Mouse (Mus musculus) CD4-positive helper T cell, adult 2 months (primary cell): ENCODE measurements around the gene Bbs9.

Experiments
- DNase-seq: peaks from one replicate; pipeline ENCODE4 v3.0.0-alpha.2; 2012; ENCODE audit warnings: low read depth, missing footprints, low spot score

Bbs9 gene

DNA sequence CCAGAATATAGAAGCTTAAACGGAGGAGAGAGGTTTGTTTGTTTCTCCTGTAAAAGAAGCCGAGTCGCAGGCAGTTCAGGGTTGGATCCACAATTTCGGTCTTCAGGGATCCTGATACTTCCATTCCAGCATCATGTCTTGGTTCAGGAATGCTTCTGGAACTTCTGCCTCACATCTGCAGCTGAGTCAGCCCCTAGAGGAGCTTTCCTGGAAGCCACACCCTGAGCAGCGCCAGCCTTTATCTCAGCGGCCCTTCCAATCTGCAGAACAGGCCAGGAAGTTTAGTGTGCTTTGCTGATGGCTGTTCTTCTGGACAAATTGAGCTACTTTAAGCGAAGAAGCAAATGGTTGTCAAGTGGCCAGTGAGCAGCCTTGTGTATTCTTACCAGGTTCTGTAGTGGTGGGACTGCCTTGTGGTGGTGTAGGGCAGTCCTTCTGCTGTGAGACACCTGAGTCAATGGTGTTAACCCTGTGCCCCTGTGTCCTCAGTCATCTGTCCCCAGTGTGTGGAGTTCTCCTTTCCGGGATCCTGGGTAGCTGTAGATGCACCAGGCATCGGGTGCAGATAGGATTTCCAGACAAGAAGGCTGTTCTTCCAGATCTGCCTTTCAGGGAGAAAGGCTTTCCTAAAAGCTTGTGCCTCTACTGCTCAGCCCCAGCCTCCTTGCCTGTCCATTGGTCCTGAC is 157.4 kb downstream of the Bbs9 start:
- no peak for DNase-seq

DNA sequence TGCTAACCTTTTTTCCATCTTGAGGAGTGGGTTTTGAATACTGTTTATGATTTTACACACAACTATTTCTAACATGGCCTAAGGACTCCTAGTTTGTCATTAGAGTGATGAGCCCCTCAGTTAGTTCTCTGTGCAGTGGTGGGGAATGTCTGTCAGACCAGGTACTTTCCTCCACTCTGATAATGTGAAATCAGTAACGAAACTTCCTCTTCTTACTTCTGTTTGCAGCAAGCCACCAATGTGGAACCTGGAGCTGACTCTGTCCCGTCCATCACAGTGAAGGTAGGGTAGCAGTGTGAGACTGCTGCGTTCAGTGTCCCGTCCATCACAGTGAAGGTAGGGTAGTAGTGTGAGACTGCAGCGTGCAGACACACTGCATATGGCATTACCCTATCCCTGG is 163.0 kb downstream of the Bbs9 start:
- no peak for DNase-seq

DNA sequence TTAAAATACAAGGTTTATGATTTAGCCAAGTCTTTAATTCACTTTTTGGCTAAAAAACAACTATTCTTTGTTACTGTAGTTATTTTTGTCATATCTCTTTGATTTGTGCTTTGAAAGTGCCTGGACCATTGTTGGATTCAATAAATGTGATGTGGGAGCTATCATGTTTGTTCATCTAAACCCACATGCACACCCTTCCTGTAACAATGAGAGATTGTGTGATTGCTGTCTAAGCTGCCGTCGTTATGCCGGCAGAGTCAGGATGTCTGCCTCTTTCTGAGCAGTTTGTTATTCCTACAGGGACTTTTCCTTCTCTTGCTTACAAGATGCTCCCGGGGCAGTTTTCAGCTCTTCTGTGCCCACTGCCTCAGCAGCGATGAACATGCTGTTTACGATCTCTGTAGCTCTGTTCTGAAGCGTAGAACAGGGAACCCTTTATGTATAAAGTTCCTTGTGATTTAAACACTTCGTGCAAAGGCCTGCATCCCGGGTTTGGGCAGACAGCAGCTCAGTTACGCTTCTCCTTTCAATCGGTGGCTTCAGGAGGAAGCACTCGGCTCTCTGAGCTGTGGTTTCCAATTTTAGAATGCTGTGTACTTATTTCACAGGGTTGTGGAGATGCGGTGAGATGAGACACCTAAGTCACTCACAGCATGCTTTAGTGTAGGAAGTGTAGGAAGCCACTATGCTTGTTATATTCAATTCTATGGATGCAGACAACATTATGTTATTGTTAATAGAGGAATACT is 165.3 kb downstream of the Bbs9 start:
- DNase-seq: peak; percentile 56

DNA sequence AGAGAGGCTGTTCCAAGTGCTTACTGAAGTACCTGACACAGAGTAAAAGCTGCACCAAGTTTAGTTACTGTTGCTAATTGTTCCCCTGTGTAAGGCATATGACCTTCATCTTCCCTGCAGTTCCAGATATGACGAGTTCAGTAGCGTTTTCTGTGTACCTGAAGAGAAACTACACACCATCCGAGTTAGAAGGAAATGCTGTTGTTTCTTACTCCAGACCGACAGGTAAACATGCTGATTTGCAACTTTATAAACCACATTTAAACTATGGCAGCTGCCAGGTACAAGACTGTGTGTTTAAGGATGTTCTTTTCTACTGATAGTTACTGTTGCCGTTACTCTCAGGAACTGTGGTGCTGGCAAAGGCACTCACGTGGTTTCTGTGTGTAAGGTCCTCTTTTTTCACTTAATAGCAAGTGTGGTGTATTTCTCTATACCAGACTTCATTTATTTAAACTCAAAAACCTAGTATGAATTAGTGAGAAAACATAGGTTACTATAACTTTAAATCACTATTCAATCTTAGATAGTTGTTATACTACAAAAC is 170.4 kb downstream of the Bbs9 start:
- peak; percentile 42 for DNase-seq

DNA sequence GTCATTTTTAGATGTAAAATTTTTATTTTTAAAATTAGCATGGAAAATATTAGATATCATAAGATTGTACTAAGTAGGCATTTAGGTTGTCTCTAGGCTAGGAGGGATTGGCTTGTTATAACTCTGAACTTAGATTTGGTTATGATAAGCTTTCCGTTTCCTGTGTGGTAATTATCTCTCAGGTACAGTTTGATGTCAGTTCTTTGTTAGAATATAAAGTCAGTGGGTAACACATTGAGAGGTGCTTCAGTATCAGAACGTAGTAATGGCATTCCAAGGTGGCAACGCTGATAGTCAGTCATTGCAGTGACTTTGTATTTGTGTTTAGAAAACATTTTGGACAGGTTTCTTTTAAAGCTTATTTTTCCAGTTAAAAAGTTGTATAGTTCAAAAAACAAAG is 170.9 kb downstream of the Bbs9 start:
- peak; percentile 71 for DNase-seq

DNA sequence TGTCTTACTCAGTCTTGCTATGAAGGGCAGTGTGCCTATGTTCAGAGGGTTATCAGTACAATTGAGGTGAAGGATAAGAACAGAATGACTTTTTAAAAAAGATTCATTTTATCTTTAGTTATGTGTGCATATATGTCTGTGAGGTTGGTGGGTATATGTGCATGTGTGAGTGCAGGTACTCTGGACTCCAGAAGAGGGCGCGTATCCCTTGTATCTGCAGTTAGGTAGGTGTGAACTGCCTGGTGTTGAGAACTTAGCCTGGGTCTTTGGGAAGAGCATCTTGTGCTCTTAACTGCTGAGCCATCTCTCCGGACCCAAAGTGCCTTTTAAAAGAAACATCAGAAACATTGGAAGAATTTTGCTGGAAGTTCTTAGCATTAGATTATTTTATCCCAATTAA is 172.6 kb downstream of the Bbs9 start:
- DNase-seq: no peak

DNA sequence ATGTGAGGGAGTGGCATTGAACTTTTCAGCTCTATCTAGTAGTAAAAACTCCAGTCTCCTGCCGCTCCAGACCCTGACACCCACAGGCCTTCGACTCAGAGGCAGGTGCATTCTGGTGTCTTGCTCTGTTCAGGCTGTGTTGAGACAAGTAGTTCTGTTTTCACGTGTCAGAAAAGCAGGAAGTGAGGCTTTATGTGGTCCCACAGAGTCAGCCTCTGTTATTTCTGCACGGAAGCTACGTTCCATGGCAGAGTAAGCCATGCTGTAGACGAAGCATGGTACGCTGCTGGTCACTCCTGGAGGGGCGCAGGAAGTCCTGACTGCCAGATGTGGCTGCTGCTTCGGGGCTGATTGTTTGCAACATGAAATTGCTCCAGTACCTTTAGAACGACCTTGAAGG is 174.1 kb downstream of the Bbs9 start:
- peak; percentile 67 for DNase-seq

DNA sequence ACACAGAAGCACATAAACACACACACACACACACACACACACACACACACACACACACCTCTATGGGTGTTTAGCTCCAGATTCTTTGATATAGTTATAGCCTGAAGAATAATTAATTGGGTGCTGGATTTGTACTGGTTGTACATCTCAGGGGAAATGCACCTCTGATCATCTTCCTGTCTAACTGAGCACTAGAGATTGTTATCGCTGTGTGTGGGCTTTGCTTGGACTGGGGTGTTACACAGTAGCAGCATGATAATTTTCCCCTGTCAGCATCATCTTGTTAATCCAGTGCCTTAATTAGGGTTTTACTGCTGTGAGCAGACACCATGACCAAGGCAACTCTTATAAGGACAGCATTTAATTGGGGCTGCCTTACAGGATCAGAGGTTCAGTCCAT is 175.3 kb downstream of the Bbs9 start:
- DNase-seq: peak; percentile 67

DNA sequence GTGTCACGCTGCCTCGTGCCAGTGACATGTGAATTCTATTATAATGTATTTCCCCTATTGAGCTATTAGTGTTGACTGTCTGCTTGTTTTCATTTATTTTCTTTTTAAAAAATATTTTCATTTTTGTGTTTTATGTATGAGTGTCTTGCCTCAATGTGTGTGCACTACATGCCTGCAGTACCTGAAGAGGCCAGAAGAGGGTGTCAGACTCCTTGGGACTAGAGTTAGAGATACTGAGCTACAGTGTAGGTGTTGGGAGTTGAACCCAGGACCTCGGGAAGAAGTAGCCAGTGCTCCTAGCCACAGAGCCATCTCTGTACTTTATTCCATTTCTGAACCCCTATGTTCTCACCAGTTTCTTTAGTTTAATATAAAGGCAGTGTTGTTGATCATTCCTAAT is 176.1 kb downstream of the Bbs9 start:
- DNase-seq: no peak

DNA sequence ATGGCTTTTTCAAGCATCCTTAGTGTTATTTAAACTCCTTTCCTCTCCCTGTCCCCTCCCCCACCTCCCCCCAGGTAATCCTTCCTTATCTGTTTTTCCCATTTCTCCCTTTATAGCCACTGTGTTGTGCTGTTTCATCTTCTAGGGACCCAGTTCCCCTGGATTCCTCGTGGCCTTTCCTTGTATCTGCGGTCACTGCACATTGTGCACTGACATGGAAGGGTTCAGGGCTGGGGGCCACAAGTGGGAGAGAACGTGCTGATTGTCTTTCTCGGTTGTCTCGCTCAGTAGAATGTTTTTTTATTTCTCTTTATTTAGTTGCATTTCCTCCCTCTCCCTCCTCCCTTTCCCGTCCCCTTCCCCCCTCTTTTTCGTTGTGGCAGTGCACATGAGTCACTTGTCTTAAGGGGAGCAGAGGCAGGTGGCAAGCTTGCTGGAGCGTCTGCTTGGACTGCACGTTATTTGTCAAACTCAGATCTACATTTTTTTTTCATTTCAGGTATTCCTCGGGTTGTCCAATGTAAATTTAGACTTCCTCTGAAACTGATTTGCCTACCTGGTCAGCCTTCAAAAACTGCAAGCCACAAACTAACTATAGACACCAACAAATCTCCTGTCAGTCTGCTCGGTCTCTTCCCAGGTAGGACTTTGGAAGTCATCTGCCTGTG is 179.3 kb downstream of the Bbs9 start:
- DNase-seq: peak; percentile 28

DNA sequence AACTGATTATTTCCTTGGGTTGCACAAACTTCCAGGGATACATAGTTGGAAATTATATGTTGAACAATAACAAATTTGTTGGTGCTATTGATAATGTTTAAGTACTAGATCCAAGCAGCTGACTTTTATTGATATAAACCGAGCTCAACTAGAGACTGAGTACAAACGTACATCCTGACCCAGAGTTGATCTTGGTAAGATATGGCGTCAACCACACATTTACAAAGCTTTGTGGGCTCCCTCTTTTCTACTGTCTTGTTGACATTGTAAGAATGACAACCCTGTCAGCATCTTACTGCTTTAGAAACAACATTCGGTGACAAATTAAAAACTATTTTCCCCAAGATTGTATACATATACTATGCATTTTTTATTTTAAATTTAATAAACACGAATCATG is 181.7 kb downstream of the Bbs9 start:
- peak; percentile 51 for DNase-seq

DNA sequence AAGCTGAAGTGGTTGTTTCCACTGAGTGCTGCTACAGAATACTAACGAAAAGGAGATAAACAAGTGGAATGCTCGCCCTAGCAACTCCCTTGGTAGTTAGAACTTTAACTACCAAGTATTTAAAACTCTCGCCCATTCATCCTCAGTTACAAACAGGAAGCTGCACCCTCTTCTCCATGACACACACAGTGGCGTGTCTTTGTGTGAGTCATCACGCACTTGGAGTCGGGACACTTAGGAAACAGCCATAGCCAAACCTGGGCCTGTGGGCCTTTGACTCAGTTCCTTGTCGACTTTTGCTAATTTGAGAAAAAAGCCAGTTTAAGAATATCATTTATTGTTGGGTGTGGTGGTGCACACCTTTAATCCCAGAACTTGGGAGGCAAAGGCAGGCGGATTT is 189.6 kb downstream of the Bbs9 start:
- no peak for DNase-seq

DNA sequence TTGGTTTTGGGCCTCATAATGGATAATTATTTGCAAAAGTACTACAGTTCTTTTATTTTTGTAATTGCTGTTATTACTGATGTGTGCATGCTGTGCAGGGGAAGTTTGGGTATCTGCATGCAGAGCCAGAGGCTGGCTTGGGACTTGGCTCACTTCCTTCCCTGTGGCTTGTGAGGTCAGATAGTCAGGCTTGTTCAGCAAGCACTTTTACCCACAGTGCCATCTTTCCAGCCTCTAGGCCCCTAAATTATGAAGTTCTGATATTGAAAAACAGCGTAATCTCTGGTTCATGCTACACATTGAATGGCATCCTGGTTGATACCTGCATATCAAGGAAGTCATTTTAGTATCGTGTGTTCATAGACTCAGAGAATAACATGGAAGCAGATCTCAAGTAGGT is 197.4 kb downstream of the Bbs9 start:
- DNase-seq: no peak

DNA sequence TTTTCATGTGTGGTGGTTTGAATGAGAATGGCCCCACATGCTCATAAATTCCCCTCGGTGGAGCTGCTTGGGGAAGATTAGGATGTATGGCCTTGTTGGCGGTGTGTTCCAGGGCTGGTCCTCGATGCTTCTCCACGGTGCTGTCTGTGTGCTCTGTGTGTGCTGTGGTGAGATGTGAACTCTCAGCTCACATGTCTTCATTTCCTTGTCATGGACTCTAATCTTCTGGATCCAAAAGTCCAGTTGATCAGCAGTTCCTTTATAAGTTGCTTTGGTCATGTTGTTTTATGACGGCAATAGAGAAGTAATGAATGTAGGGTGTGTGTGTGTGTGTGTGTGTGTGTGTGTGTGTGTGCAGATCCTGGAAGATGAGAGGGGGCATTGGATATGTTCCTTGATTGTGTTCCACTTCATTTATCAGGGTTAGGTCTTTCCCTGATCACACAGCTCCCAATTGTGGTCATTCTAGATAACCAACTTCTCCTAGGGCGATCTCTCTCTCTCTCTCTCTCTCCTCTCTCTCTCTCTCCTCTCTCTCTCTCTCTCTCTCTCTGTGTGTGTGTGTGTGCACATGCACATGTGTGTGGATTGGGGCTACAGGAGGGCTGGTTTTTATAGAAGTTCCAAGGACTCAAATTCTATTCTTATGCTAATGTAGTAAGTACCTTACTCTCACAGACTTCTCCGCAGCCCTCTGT is 201.8 kb downstream of the Bbs9 start:
- DNase-seq: no peak

DNA sequence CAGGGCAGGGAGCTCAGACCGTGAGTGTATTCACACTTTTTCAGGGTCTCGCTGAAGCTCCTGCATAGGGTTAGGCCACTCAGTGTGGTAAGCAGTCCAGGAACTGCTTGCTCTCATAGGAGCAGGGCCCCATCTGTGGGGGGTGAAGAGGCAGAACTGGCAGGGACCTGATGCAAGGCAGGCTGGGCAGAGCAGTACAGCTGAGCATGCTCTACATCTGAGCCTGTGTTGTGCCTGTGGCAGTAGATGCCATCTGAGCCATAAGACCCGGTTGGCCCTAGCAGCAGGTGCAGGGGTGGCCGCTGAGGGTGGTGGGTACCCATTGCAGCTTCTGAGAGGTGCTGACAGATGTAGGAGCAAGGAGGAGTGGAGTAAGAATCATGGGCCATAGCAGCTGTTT is 202.5 kb downstream of the Bbs9 start:
- no peak for DNase-seq

DNA sequence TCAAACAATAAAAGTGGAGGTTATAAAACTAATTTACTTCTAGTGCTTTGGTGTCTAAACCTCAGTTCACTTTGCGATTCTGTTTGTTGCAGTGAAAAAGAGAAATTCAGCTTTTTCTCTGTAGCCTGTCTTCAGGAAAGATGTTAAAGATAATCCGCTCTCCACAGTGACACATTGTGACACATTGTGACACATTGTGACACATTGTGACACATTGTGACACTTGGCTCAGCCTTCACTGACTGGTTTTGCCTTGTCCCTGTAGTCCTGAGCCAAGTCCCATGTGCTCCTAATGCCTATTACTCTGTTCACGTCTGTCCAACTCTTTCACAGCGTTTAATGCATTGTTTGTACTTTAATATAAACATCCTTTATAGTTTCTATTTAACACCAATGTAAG is 203.0 kb downstream of the Bbs9 start:
- no peak for DNase-seq

DNA sequence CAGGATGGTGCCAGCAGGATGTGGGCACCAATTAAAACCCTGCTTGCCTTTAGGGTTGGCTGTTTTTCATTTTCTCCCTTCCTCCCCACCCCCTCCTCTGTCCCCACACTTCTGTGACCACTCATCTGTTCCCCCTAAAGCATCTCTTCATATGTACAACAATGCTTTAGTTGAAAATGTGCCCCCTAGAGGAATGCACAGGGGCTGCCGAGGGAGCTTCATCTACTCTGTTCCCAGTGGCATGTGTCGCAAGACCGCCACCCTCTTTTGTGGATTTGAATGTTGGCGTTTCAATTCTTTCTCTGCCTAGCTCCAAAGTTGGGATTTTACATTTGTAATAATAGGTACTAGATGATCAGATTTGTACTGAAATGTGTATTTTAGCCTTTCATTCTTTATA is 204.0 kb downstream of the Bbs9 start:
- no peak for DNase-seq

DNA sequence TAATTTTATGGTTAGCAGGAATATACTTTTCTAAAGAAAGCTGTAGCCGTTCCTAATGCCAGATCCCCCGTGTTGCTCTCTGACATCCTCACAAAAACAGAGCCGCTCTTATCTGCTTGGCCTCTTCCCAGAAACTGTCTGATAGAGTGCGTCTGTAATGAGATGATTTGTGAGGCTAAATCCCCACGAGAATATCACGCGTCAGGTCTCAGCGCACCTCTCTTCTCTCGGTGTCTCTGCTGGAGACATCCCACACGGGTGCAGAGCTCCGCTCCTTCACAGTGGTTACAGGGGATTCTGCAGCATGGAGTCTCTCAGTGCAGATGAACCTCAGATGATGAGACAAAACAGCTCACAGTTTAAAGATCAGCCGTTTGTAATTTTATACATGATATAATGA is 204.5 kb downstream of the Bbs9 start:
- DNase-seq: no peak

DNA sequence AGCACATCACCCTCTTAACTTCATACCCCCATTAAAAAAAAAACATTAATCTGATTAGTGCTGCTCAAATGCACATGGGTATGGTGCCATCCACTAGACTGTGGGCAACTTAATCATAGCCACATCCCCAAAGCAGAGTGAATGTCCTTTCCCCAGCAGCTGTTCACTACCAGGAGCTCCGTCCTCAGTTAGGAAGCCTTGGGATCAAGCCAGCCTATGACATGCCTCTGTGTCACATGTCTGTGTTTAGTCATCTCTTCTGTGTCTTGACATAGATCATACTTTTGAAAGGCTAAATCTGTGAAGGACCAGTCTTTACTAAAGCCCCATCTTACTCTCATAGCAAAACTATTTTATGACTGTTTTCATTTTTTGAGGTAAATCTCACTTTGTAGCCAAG is 205.0 kb downstream of the Bbs9 start:
- DNase-seq: no peak

DNA sequence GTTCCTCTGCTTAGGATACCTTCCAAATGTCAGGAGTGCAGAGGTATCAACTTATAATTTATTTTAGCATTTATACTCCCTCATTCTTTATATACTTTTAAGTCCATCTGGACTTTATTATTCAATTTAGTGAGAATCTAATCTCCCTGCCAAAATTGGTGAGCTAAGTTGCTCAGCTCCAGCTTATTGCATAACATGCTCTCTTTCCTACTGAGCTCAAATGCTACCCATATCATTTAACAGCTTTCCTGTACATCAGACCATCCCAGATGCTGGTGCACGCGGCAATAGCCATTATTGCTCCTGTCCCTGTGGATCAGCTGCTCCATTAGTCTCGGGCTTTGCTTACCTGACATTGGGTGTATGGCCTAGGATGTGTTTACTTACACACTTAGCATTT is 208.3 kb downstream of the Bbs9 start:
- no peak for DNase-seq

DNA sequence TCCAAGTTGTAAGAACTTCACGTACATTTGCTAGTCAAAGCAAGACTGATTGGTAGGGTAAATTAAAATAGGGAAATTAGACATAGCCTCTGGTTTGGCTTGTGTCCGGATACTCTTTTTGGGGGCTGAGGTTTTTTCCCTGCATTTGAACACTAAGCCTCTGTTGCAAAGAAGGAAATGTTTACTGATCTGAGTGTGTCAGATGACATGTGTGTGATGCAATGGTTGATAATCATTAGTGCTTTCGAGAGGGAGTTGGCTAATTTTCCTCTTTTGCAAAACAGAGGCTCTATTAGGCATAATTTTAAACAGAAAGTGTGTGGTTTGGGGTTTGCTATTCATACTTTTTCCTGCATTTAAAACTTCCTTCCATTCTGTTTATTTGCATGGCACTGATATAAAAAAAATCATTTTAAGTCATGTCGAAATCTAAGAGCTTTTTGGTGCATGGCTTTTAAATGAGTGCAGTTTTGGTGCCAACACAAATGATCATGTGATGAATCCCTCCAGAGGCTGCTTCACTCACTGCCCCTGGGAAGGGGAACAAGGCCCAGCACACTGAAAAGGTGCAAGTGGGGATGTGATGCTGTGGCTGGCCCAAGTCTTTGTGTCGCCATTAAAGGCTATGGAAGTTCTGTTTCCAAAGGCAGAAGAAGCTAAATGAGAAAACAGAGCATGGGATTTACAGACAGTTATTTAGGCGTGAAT is 211.4 kb downstream of the Bbs9 start:
- DNase-seq: no peak
